In genomic region chr14:27196980-27197379, GRCm38 (mm10) we compare ENCODE assay signal across 20 mouse cellular contexts.
DNase-seq lines count a peak whose midpoint lies in the region; ATAC-seq and TF ChIP-seq lines count a peak whose summit lies in the region.
"Had no signal": no experiment of that assay in that cellular context is flagged by ENCODE, and none has a peak within 500 bp of the region (broad histone marks: within the 10 kb centered on the region; RNA-seq: fewer than 3 reads in every experiment).

No protein-coding gene starts in this region.

- no peaks in the 10 kb centered on the region for H3K27me3 ChIP-seq in lung, postnatal 0 days (replicated peaks; ENCODE audit: insufficient read depth, low read length)
- H3K27me3 ChIP-seq in kidney, embryonic 16.5 days (ENCODE audit: insufficient read depth, low read length), result no peaks in the 10 kb centered on the region
- H3K27me3 ChIP-seq in stomach, embryonic 16.5 days (ENCODE audit: control insufficient read depth, insufficient read depth, low read length), result no peaks in the 10 kb centered on the region
- H3K27me3 ChIP-seq in embryonic facial prominence, embryonic 10.5 days (replicated peaks; ENCODE audit: low read depth, poor library complexity, severe bottlenecking), result no peaks in the 10 kb centered on the region
- H3K27me3 ChIP-seq: heart, embryonic 15.5 days; liver, embryonic 12.5 days had no signal

- H3K9me3 ChIP-seq in lung, postnatal 0 days (ENCODE audit: low read length), result no peaks in the 10 kb centered on the region
- H3K9me3 ChIP-seq in kidney, embryonic 16.5 days (ENCODE audit: low read length), result no peaks in the 10 kb centered on the region
- H3K9me3 ChIP-seq in stomach, embryonic 16.5 days (replicated peaks; ENCODE audit: control insufficient read depth, low read length), result no peaks in the 10 kb centered on the region
- H3K9me3 ChIP-seq in embryonic facial prominence, embryonic 10.5 days, result no peaks in the 10 kb centered on the region
- H3K9me3 ChIP-seq: G1E; heart, embryonic 15.5 days; liver, embryonic 12.5 days had no signal

- no peak; the same call in 1 of the 2 replicates for ATAC-seq in lung, postnatal 0 days
- peak; percentile 39; the same call in 1 of the 2 replicates for ATAC-seq in kidney, embryonic 16.5 days (ENCODE audit: low FRiP score, low TSS enrichment)
- peak; percentile 72 for ATAC-seq in stomach, embryonic 16.5 days (ENCODE audit: insufficient read depth, low FRiP score)
- ATAC-seq: forebrain, embryonic 16.5 days; liver, embryonic 12.5 days had no signal

- no peak overlapping the region for H3K4me2 ChIP-seq in lung, postnatal 0 days (replicated peaks; ENCODE audit: low read depth, low read length)
- no peak overlapping the region for H3K4me2 ChIP-seq in kidney, embryonic 16.5 days (replicated peaks; ENCODE audit: low read depth, low read length)
- H3K4me2 ChIP-seq in stomach, embryonic 16.5 days (ENCODE audit: low read depth, low read length), result no peak overlapping the region
- H3K4me2 ChIP-seq: heart, embryonic 15.5 days; liver, embryonic 12.5 days had no signal

- no peaks in the 10 kb centered on the region for H3K36me3 ChIP-seq in lung, postnatal 0 days (ENCODE audit: insufficient read depth, low read length)
- no peaks in the 10 kb centered on the region for H3K36me3 ChIP-seq in kidney, embryonic 16.5 days (ENCODE audit: insufficient read depth, low read length)
- no peaks in the 10 kb centered on the region for H3K36me3 ChIP-seq in stomach, embryonic 16.5 days (ENCODE audit: control insufficient read depth, insufficient read depth, low read length)
- H3K36me3 ChIP-seq in embryonic facial prominence, embryonic 10.5 days (replicated peaks), result no peaks in the 10 kb centered on the region
- H3K36me3 ChIP-seq: G1E; heart, embryonic 15.5 days; liver, embryonic 12.5 days had no signal

- intact Hi-C loops in left cerebral cortex, adult 2 months (cut with DNase I), result no loop called here

- peak; percentile 33; the same call in 1 of the 2 replicates for TF ChIP-seq CTCF in lung, postnatal 0 days (IDR thresholded peaks at IDR 0.05)
- TF ChIP-seq CTCF in left cerebral cortex, adult 2 months (IDR thresholded peaks at IDR 0.05), result no peak

- DNase-seq in kidney, adult 18-20 months, result peak; percentile 31
- no peak for DNase-seq in kidney, postnatal 14 days
- peak; percentile 52 for DNase-seq in lung, postnatal 0 days (ENCODE audit: low spot score)
- DNase-seq in lung, postnatal 4 days, result no peak
- no peak for DNase-seq in embryonic facial prominence, embryonic 10.5 days (ENCODE audit: low spot score)
- no peak for DNase-seq in left cerebral cortex, adult 2 months (ENCODE audit: extremely low spot score in 1 of 2, low spot score in 2 of 2)
- DNase-seq: adrenal gland, postnatal 14 days; cerebellum, postnatal 10 days; gastrocnemius, postnatal 36 days; heart, postnatal 4 days; midbrain, embryonic 14.5 days; right cerebral cortex, postnatal 25 days; thymus, postnatal 36 days had no signal

- no peak overlapping the region for H3K9ac ChIP-seq in lung, postnatal 0 days (replicated peaks; ENCODE audit: low read depth)
- H3K9ac ChIP-seq in kidney, embryonic 16.5 days (replicated peaks; ENCODE audit: low read length), result no peak overlapping the region
- no peak overlapping the region for H3K9ac ChIP-seq in stomach, embryonic 16.5 days (ENCODE audit: low read length)
- H3K9ac ChIP-seq: heart, embryonic 15.5 days; liver, embryonic 12.5 days had no signal

- no peak overlapping the region for H3K27ac ChIP-seq in lung, postnatal 0 days (ENCODE audit: low read length)
- H3K27ac ChIP-seq in kidney, embryonic 16.5 days (ENCODE audit: low read length), result no peak overlapping the region
- no peak overlapping the region for H3K27ac ChIP-seq in stomach, embryonic 16.5 days (ENCODE audit: low read length)
- no peak overlapping the region for H3K27ac ChIP-seq in embryonic facial prominence, embryonic 10.5 days (replicated peaks)
- H3K27ac ChIP-seq in left cerebral cortex, adult 2 months, result no peak overlapping the region
- H3K27ac ChIP-seq: heart, embryonic 15.5 days; liver, embryonic 12.5 days had no signal

- no peak for TF ChIP-seq EP300 in lung, postnatal 0 days (IDR thresholded peaks at IDR 0.05)

- 54% methylated on average over 8 of the region's 8 CpGs for WGBS in lung, postnatal 0 days
- 66% methylated on average over 8 of the region's 8 CpGs for WGBS in kidney, embryonic 16.5 days
- 57% methylated on average over 8 of the region's 8 CpGs for WGBS in stomach, embryonic 16.5 days
- 86% methylated on average over 8 of the region's 8 CpGs for WGBS in embryonic facial prominence, embryonic 10.5 days

- H3K4me1 ChIP-seq in lung, postnatal 0 days (ENCODE audit: insufficient read depth, low read depth, low read length), result no peaks in the 10 kb centered on the region
- H3K4me1 ChIP-seq in kidney, embryonic 16.5 days (ENCODE audit: insufficient read depth, low read length), result no peaks in the 10 kb centered on the region
- H3K4me1 ChIP-seq in stomach, embryonic 16.5 days (ENCODE audit: control insufficient read depth, insufficient read depth, low read length), result peaks cover 5% of the 10 kb centered on the region; the same call in 1 of the 2 replicates
- H3K4me1 ChIP-seq in embryonic facial prominence, embryonic 10.5 days, result peaks cover 8% of the 10 kb centered on the region; the same call in 1 of the 2 replicates
- H3K4me1 ChIP-seq: heart, embryonic 15.5 days; liver, embryonic 12.5 days had no signal

- H3K4me3 ChIP-seq in lung, postnatal 0 days (ENCODE audit: low read depth, low read length), result no peak overlapping the region
- H3K4me3 ChIP-seq in kidney, embryonic 16.5 days (ENCODE audit: low read length), result no peak overlapping the region
- no peak overlapping the region for H3K4me3 ChIP-seq in stomach, embryonic 16.5 days (replicated peaks; ENCODE audit: low read length)
- no peak overlapping the region for H3K4me3 ChIP-seq in embryonic facial prominence, embryonic 10.5 days
- no peak overlapping the region for H3K4me3 ChIP-seq in left cerebral cortex, adult 2 months
- H3K4me3 ChIP-seq: heart, embryonic 15.5 days; liver, embryonic 12.5 days; megakaryocyte, embryonic 14.5 days had no signal

Comparison
In these comparisons a context has a peak if more than half of its experiments do, and no peak if none do; other contexts are left out.
1. DNase-seq: peak in kidney, adult 18-20 months (single experiment) and lung, postnatal 0 days (single experiment); none in kidney, postnatal 14 days (single experiment), lung, postnatal 4 days (0 of 2), embryonic facial prominence, embryonic 10.5 days (single experiment) and left cerebral cortex, adult 2 months (0 of 2).